Mouse (Mus musculus): ENCODE results near the gene Gm21497. TPM values are rescaled to one million over a fixed set of nuclear protein-coding genes. Genes with fewer than 3 reads are reported as not detected.

The Gm21497 gene
- polyA plus RNA-seq (2015; fragmentation: Nextera tagmentation; extraction: Ambion mirVana) = not detected in 2 replicates

GRCm38 (mm10) chrY:61646446-61646845 is at the start of gene Gm21497:
Gene Gm21497 (plus strand): TSS chrY:61646746.

